Mouse (Mus musculus): ENCODE measurements at regions not wholly inside any gene's neighbourhood (a gene's known extent, or its start where the extent isn't known, plus 50 kb on each side); places are given as distances from the start of the nearest gene placed in this dataset.

GRCm38 (mm10) chr8:103623781-103624434 is 477.5 kb upstream of the Cdh5 start:
- no peak for TF ChIP-seq CTCF (IDR thresholded peaks at IDR 0.05; ENCODE audit: extremely low read depth, insufficient read depth, low read length)
- TF ChIP-seq POLR2A (IDR thresholded peaks at IDR 0.05; ENCODE audit: extremely low read depth, insufficient read depth, low read length), result no peak
